Mouse (Mus musculus) activated CD4-positive, CD25-positive, alpha-beta regulatory T cell (primary cell): Measurements from ENCODE around the gene Olfr955. TPM values are rescaled to one million over a fixed set of nuclear protein-coding genes. Genes with fewer than 3 reads are reported as not detected.

Source experiments
- polyA plus RNA-seq, 2 experiments: library from polyadenylated mRNA; unstranded; fragments of 100-300 nt; shearing (Covaris generic); gene quantifications; one replicate each; pipeline ENCODE4 v1.2.1; 2017

Gene Olfr955
- not detected for polyA plus RNA-seq

GRCm38 (mm10) chr9:39471844-39472243 lies at the start of gene Olfr955:
Gene Olfr955, minus strand, starts transcription at chr9:39471944.

GRCm38 (mm10) chr9:39515531-39515930 lies 43.8 kb upstream of the Olfr955 start, which contains the start of gene Olfr957:
Gene Olfr957, minus strand, starts transcription at chr9:39515809.

GRCm38 (mm10) chr9:39493895-39494294 lies 22.2 kb upstream of the Olfr955 start, which contains the start of gene Olfr44:
Gene Olfr44, minus strand, starts transcription at chr9:39493995.

GRCm38 (mm10) chr9:39456401-39456800 lies 15.3 kb downstream of the Olfr955 start, which contains the start of gene Olfr954:
Gene Olfr954, plus strand, starts transcription at chr9:39456701.

GRCm38 (mm10) chr9:39427048-39427447 lies 44.7 kb downstream of the Olfr955 start, which contains the start of gene Olfr952:
Gene Olfr952, minus strand, starts transcription at chr9:39427148.

Other genes with a start within 250 kb of the Olfr955 start
- gene Olfr1537, start 221.9 kb downstream of the Olfr955 start, polyA plus RNA-seq = not detected
- not detected for gene Olfr945, start 195.1 kb downstream of the Olfr955 start, polyA plus RNA-seq
- gene Olfr948, start 145.9 kb downstream of the Olfr955 start, polyA plus RNA-seq = not detected
- not detected for gene Olfr951, start 84.5 kb downstream of the Olfr955 start, polyA plus RNA-seq
- not detected for gene Olfr952, start 44.8 kb downstream of the Olfr955 start, polyA plus RNA-seq
- gene Olfr954, start 15.2 kb downstream of the Olfr955 start, polyA plus RNA-seq = not detected
- gene Olfr44, start 22.1 kb upstream of the Olfr955 start, polyA plus RNA-seq = not detected
- not detected for gene Olfr957, start 43.9 kb upstream of the Olfr955 start, polyA plus RNA-seq
- gene Olfr958, start 82.1 kb upstream of the Olfr955 start, polyA plus RNA-seq = not detected
- gene Olfr959, start 103.6 kb upstream of the Olfr955 start, polyA plus RNA-seq = not detected
- under 1 TPM; 0.08 to 0.60 TPM for gene AW551984, start 132.5 kb upstream of the Olfr955 start, polyA plus RNA-seq
- not detected for gene Olfr148, start 138.7 kb upstream of the Olfr955 start, polyA plus RNA-seq
- gene Olfr960, start 149.4 kb upstream of the Olfr955 start, polyA plus RNA-seq = not detected
- under 1 TPM in 1 of 2 experiments, not detected in 1; 0.52 TPM for gene Olfr961, start 173.1 kb upstream of the Olfr955 start, polyA plus RNA-seq
- not detected for gene Olfr963, start 195.3 kb upstream of the Olfr955 start, polyA plus RNA-seq
- not detected for gene Olfr149, start 235.2 kb upstream of the Olfr955 start, polyA plus RNA-seq
- under 1 TPM in 1 of 2 experiments, not detected in 1; 0.12 TPM for gene Olfr965, start 239.4 kb upstream of the Olfr955 start, polyA plus RNA-seq